Mouse (Mus musculus) right cerebral cortex, postnatal 4 days (tissue): Measurements from ENCODE around the gene Slc7a9.

Source experiments
- DNase-seq: peaks from one replicate; pipeline ENCODE4 v3.0.0-alpha.2; 2022

The Slc7a9 gene

DNA sequence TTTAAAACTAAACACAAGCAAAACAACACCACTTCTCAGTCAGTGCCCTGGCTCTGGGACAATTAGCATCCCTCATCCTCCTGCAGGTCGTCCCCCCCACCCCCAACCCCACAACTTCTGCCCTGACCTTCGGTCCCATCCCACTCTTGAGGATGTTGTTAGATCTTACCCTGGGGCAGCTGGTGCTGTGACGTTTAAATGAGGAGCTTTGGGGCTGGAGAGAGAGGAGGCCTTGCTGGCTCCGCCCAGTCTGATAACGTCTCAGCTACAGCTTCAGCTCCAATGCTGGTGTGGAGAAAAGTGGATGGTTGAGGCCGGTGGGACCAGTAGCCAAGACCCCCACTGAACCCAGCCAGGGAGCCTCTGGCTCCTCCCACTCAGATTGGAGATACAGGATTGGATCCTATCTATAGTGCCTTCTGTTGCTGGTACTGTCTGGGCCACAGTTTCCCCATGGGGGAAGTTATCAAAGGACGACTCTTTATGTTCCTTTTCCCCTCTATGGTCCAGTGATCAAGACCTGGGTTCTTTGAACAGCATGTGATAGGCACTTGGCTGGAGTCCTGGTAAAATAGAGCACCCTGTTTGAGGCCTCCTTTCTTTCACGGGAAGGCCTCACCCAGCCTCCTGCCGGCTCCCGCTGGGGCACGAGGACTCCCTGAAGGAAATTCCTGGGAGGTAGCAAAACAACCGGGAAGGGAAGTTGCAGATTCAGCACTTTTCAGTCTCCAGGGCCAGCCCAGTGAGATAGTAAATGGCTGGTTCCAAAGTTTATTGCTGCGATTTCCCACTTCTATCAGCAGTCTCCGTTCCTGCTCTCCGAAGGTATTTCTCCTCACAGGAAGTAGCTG is at the start of gene Slc7a9:
Gene Slc7a9, plus strand, starts transcription at position 801 of the 851 bp plus-strand sequence.
- no peak for DNase-seq

DNA sequence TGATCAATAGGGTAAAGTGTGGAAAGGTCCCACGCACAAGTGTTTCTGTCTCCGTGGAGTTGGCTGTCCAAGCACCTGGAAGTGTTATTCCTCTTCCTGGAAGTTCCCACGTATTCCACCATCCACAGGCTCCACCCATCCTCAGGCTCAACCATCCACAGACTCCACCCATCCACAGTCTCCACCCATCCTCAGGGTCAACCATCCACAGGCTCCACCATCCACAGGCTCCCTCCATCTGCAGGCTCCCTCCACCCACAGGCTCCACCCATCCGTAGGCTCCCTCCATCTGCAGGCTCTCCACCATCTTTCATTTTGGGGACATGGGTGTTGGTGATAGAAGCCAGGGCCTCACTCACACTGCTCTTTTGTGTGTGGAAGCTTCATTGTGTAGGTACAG is 47.4 kb upstream of the Slc7a9 start:
- DNase-seq = no peak

DNA sequence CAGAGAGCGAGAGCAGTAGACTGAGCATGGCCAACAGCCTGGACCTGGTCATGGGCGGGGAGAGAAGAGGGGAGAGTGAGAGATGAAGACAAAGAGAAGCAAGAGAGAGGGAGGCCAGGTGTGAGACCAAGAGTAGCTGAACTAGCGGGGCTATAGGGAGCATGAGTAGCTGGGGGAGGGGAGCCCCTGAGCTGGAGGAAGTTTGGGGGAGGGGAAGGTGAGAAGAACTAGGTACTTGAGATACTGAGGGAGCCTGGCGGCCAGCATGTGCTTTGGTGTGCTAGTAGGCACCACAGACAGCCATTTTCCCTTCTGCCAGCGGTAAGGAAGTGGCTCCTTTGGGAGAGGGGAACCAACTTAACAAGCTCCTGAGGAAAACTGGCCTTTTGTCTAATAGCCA is 33.4 kb upstream of the Slc7a9 start:
- DNase-seq = no peak

DNA sequence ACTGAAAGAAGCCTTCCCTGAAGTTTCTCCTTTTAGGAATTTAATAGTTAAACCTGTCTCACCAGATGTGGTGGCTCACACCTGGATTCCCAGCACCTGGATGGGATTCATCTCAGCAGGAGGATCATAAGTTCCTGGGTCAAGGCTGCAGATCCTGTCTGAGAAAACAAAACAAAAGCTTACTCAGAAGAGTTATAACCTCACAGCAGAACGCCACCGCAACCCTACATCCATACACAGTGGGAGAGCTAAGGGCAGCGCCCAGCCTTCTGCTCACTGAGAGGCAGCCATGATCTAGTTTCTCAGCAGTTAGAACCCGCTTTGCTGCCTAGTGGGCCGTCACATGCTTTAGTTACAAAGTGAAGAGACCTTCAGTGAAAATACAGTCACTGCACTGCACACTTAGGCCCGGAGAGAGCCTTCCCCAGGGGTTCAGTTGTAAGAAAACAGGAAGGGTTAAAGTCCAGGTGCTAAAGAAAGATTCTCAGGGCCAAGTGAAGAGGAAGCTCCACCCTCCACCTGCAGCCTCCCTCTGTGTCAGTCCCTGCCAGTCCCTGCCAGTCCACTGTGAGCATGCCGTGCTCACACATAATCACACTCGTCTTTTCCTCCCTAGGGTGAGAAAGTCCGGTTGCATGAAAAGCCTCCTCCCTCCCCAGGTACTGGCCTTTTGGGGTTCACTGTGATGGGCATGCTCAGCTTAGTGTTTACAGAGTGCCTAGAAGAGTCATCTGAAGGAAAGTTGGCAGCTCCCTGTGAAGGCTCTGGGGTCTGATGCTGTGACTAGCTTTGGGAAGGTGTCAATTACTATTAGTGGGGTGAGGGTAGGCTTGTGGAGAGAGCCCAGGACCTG is 32.6 kb upstream of the Slc7a9 start:
- no peak for DNase-seq

DNA sequence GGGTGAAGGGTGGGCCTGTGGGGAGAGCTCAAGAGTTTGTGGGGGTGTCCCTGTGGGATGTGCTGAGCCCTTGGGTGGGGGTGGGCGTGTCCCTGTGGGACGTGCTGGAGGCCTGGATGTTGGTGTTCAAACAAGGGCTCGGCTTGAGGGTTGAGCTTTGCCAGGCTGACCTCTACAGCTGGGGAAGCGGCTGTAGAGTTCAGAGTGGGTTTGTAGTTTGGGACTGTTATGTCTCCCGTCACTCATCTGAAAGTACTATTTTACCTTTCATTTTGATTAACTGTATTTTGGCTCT is 32.0 kb upstream of the Slc7a9 start:
- DNase-seq = no peak

DNA sequence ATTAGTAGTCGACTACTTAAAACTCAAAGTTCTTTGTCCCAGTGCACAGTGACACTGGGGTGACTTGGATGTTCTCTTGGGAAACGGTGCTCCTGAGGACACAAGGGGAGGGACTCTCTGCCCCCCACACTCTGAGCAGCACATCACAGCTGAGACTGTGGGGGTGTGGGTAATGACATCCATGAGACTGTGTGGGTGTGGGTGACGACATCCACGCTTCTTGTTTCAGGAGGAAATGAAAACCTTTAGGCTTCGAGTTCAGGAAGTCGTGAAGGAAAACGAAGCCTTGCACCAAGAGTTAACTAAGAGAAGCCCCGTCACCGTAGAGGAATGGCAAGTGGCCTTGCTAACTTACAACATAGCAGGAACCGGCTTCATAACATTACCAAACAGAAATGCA is 25.5 kb upstream of the Slc7a9 start:
- DNase-seq = no peak

DNA sequence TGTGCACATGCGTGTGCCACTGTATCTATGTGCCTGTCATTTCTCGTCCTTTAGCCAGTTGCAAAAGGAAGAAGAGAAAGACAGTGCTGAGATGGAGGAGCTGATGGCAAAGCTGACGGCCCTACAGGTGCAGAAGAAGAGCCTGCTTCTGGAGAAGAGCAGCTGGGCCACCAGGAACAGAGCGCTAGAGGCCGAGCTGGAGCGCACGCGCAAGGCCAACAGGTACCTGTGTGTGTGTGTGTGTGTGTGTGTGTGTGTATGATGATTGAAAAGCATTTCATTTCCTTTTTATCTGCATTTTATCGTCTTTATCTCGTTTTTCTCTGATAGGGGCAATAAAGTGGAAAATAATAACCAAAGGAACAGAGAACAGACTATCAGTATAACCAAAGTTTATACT is 20.4 kb upstream of the Slc7a9 start:
- DNase-seq = no peak

DNA sequence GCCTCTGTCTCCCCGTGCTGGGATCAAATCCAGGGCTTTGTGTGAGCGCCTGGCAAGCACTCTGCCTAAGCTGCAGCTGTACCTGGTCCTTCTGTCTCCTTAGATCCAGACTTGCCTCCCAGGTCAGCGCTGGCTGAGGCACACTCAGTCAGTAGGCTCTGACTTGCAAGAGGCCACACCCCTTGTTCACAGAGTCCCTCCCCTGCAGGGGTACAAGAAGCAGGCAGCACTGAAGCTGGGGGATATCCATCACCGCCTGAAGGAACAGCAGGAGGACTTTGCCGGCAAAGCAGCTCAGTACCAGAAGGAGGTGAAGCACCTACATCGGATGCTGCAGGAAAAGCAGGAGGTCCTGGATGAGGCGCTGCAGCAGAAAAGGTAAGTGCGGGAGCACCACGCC is 13.3 kb upstream of the Slc7a9 start:
- DNase-seq = no peak

DNA sequence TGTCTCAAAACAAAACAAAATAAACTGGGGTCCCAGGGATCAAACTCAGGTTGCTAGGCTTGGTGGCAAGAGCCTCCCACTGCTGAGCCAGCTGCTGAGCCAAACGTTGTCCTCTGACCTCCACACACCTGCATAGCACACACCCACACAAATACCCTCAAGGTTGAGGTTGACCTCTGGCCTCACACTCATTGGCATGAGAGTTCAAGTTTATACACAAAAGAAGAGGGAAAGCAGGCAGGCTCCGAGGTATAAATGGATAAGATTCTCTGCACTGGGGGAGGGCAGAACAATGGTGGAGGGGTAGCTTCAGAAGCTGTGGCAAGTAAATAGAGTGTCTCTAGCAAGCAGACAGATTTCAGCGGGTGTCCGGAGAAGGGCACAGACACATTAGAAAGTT is 1.1 kb upstream of the Slc7a9 start:
- DNase-seq = no peak

DNA sequence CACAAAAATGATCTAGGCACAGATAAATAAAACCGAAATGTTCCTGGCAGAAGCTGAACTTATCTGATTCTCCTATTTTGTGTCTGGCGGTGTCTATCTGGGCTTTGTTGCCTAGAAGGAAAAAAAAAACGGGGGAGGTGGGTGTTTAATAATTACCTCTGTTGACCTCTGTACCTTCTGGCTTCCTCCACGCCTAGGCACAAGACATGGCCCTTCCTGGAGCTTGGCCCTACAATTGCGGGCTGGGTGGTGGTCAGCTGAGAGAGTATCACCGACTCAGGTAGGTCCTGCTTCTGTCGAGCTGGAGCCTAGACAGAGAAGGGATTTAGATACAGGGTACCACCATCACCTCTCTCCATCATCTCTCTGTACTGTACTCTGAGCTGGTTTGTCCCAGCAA is 271 bp downstream of the Slc7a9 start:
- DNase-seq = no peak

DNA sequence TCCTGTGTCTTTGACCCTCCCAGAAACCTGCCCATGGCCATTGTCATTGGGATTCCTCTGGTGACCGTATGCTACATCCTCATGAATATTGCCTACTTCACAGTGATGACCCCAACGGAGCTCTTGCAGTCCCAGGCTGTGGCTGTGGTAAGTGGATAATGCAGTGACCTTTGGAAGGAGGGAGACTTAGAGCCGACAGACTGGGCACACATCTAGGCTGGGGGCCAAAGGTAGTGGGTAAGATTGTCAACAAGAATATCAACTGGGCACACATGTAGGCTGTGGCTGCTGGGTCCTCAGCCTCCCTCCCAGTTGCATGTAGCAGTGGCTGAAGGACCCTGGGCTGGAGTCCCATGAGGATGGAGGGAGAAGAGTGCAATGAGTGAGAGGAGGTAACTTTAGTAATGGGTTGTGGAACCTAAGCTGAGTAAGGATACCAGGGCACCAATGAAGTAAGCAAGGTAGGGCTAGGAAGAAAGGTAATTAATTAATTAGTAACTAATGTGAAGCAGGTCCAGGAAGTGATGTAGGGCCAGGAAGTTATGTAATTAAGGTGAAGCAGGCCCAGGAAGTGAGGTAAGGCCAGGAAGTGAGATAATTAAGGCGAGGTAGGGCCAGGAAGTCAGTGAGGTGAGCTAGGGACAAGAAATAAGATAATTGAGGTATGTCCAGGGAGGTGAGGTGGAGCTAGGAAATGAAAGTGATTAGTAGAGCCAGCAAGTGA is 7.7 kb downstream of the Slc7a9 start:
- no peak for DNase-seq

DNA sequence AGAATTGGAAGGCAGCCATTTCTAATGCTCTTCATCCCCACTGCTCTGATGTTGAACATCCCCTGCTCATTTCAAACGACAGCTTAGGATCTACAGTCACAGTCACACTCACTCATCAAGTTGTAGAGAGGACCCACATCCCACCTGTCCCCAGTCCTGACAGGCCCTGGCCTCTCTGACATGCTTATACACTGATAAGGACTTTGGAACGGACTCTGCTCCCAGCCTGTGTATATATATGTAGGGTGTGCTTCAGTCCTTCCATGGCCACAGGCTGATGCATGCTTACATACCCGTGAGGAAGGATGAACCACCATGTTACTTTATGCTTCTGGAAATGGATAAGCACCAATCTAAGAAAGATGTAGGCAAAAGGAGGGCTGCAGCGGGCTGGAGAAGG is 12.4 kb downstream of the Slc7a9 start:
- no peak for DNase-seq

DNA sequence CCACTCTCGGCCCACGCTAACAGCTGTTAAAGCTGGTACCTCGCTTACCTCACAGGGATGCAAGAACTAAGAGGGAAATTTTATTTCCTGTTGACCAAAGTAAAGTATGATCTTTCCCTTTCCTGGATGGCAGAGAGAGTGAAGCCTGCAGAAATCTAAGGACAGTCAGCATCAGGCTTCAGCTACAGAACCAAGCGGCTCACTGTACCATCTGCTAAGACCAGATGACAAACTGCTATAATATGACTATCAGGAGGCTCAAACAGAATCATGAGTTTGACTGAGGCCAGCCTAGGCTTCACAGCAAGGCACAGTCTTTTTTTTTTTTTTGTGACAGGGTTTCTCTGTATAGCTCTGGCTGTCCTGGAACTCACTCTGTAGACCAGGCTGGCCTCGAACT is 16.4 kb downstream of the Slc7a9 start:
- no peak for DNase-seq

DNA sequence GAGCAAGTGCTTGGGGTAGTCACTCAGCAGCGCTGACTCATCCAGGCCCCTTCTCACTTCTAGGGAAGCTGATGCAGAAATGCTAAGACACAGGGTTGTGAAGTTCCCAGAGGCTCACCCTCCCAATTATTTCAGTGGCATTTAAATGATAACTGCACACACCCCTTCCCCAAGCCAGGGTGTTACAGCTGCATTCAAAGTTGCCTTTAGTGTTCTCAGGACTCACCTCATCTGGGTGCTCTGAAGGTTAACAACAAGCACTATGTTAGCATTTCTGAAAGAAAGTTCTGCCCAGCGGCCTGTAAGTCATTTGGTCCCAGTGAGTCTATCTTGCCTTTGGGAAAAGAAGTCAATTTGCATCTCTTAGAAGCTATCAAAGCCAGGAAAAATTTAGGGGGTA is 19.3 kb downstream of the Slc7a9 start:
- no peak for DNase-seq

DNA sequence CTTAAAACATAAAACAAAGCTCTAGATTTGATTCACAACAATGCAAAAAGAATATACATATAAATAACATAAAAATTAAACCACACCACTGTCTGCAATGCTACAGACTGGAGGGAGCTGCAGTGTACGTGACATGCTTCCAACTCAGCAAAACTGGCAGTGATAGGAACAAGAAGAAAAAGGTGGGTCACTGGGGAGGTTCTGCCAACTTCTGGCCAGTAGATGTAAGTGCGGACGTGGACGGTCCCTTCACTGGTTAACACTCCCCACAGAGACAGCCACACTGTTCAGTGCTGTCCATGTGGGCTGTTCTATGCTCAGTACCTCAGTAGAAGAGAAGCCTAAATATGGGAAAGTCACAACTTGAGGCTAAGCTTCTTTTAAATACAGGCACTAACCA is 22.2 kb downstream of the Slc7a9 start:
- DNase-seq = no peak

DNA sequence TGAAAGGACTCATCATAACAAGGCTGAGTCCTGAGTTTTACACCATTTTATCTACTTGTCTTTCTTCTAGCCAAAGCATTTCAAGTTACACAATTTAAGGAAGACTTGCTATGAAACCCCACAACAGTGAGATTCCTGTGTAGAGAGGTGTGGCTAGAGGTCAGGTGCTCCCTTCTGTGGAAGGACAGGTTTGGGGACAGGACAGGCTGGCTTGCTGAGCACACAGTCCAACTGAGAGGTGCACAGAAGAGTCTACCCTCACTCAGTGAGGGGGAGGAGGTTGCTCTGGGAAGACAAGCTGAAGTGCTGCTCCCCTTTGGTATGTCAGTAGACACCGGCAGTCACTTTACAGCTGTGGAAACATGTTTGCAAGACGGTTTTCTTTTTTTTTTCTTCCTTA is 27.9 kb downstream of the Slc7a9 start:
- no peak for DNase-seq

DNA sequence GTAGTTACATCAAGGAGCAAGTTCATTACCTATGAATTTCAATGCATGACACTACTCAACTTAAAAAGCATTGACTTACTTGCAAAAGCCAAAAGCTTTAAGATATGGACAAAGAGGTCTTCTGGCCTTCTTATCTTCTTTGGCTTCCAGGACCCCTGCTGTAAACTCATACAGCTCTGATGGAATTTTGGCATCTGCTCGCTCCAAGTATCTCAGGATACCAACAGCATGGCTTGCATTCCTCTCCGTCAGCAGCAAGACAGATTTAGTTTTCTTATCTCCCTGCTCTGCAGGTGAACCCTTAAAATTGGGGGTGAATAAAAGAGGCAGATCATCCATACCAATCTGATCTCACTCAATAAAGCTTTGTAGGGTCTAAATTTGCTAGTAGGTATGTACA is 36.5 kb downstream of the Slc7a9 start:
- DNase-seq = no peak

DNA sequence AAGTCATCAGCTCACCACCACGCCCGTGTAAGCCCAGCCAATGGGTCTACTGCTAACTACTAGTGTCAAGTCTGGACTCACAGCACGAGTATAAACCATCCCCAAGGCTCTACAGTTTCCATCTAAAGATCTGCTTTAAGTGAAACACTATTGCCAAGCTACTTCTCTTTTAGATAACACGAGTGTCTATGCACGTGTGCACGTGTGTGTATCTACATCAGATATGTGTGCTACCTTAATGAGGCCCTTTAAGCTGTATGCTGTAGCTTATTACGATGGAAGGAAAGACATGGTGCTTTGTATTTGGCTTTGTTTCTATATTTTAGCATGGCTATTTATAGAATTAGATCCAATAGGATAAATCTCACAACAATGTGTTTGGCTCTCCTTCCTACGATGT is 38.0 kb downstream of the Slc7a9 start:
- DNase-seq = no peak

DNA sequence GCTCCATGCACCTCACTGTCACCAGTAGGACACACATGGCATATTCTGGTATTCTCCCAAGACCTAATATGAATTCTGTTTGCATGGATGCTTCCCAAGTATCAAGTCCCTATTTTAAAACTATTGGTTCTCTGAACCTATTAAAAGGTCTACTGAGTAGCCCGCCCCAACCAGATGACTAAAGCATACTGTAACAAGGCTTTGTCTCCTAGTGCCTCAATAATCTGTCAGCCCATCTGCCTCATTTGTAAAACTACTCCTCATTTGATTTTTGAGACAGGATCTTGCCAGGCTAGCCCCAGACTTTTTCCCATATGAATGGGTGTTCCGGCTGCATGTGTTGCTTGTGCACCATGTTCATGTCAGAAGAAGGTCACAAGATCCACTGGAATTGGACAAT is 41.6 kb downstream of the Slc7a9 start:
- no peak for DNase-seq

DNA sequence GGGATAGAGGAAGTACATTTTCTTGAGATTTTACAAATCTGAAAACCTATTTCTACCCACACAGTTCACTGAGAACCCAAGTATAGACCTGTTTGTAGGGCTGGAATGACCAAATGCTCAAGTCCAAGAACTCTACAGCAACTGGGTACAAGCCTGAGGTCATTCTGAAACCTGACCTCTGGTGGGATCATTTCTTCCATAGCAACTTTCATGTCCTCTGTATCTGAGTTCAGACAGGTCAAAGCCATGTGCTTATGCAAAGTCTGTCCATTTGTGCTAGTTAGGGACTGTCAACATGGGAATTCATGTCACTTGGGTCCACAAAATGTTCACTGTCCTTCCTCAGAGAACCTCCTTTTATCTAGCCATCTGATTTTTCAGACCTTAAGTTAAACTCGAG is 42.4 kb downstream of the Slc7a9 start:
- DNase-seq = no peak

DNA sequence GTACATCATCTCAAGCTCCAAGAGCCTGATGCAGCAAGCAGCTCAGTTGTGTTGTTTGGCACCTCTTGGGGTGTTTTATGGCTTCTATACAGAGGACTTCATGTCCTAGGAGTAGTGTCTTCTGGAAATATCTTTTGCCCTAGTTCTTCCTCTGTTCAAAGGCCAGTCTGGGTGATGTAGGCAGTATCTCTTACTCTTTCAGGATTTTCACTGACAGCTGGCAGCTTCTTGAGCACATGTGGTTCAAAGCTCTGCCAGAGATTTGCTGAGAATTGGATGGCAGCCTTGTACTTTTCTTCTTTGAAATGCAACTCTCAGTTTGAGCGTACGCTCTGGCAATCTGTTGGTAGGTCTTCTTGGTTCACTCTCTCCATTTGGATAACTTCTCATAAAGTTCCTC is 48.9 kb downstream of the Slc7a9 start:
- DNase-seq = no peak

DNA sequence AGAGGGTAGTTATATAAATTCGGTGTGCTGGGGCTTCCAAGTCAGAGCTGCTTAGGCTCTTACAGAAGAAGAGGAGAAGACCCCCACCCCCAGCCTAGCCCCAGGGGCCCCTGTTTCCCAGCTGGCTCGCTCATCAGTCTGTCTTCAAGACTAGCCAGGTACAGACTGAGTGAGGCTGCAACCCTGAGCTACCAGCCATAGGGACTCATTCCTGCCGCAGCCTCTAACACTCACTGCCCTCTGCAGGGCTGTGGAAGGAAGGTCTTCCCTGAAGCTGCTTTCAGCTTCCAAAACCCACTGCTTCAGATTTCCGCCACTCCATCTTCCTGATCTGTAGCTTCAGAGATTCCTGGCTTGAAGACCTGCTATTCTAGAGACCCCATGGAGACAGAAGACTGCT is 53.4 kb downstream of the Slc7a9 start:
- peak; percentile 17 for DNase-seq
